Comparison of ENCODE assay signal across 27 mouse cellular contexts in genomic region chr5:35417707-35418106, GRCm38 (mm10). TPM values are rescaled to one million over a fixed set of nuclear protein-coding genes. Genes with fewer than 3 reads are reported as not detected.
A peak's percentile ranks its signal among the peaks of the same experiment; 100 is the strongest.
DNase-seq lines count a peak whose midpoint lies in the region; ATAC-seq and TF ChIP-seq lines count a peak whose summit lies in the region.
"Had no signal": no experiment of that assay in that cellular context is flagged by ENCODE, and none has a peak within 500 bp of the region (broad histone marks: within the 10 kb centered on the region; RNA-seq: fewer than 3 reads in every experiment).

No protein-coding gene starts in this region.

- no peak overlapping the region for H3K4me2 ChIP-seq in midbrain, embryonic 11.5 days
- no peak overlapping the region for H3K4me2 ChIP-seq in liver, postnatal 0 days (ENCODE audit: low read depth, low read length)
- H3K4me2 ChIP-seq: embryonic facial prominence, embryonic 13.5 days; forebrain, embryonic 12.5 days; forebrain, embryonic 15.5 days; heart, embryonic 12.5 days; heart, embryonic 15.5 days; hindbrain, embryonic 14.5 days; intestine, embryonic 15.5 days had no signal

- no peaks in the 10 kb centered on the region for H3K9me3 ChIP-seq in midbrain, embryonic 10.5 days (replicated peaks)
- H3K9me3 ChIP-seq in midbrain, embryonic 11.5 days (ENCODE audit: control insufficient read depth, low read length), result no peaks in the 10 kb centered on the region
- no peaks in the 10 kb centered on the region for H3K9me3 ChIP-seq in liver, postnatal 0 days (ENCODE audit: low read length)
- H3K9me3 ChIP-seq: embryonic facial prominence, embryonic 13.5 days; forebrain, embryonic 12.5 days; forebrain, embryonic 15.5 days; heart, embryonic 12.5 days; heart, embryonic 15.5 days; intestine, embryonic 15.5 days had no signal

- peaks cover 28% of the 10 kb centered on the region for H3K4me1 ChIP-seq in midbrain, embryonic 10.5 days
- H3K4me1 ChIP-seq in midbrain, embryonic 11.5 days (ENCODE audit: control insufficient read depth, insufficient read depth, low read length), result no peaks in the 10 kb centered on the region
- H3K4me1 ChIP-seq in liver, postnatal 0 days (ENCODE audit: insufficient read depth), result no peaks in the 10 kb centered on the region
- H3K4me1 ChIP-seq: forebrain, embryonic 15.5 days; heart, embryonic 12.5 days; heart, embryonic 15.5 days; intestine, embryonic 15.5 days had no signal

- TF ChIP-seq EP300 in liver, postnatal 0 days (IDR thresholded peaks at IDR 0.05; ENCODE audit: low read depth), result no peak

- no peaks in the 10 kb centered on the region for H3K36me3 ChIP-seq in midbrain, embryonic 10.5 days
- no peaks in the 10 kb centered on the region for H3K36me3 ChIP-seq in midbrain, embryonic 11.5 days (ENCODE audit: control insufficient read depth, insufficient read depth, low read length)
- no peaks in the 10 kb centered on the region for H3K36me3 ChIP-seq in liver, postnatal 0 days (replicated peaks; ENCODE audit: insufficient read depth, low read length)
- H3K36me3 ChIP-seq: embryonic facial prominence, embryonic 13.5 days; forebrain, embryonic 12.5 days; forebrain, embryonic 15.5 days; heart, embryonic 12.5 days; heart, embryonic 15.5 days; intestine, embryonic 15.5 days had no signal

- ATAC-seq in midbrain, embryonic 11.5 days (ENCODE audit: low FRiP score), result no peak
- no peak for ATAC-seq in liver, postnatal 0 days
- ATAC-seq: activated CD4-positive, CD25-positive, alpha-beta regulatory T cell, adult 4 months; CD4-positive, CD25-positive, alpha-beta regulatory T cell, adult 4 months; forebrain, embryonic 15.5 days; intestine, embryonic 15.5 days had no signal

- peaks cover 92% of the 10 kb centered on the region for H3K27me3 ChIP-seq in midbrain, embryonic 10.5 days (ENCODE audit: low read depth, poor library complexity, severe bottlenecking)
- H3K27me3 ChIP-seq in midbrain, embryonic 11.5 days (ENCODE audit: control insufficient read depth, insufficient read depth, low read length), result peaks cover 3% of the 10 kb centered on the region; the same call in 1 of the 2 replicates
- no peaks in the 10 kb centered on the region for H3K27me3 ChIP-seq in liver, postnatal 0 days (ENCODE audit: insufficient read depth, low read length)
- H3K27me3 ChIP-seq: forebrain, embryonic 15.5 days had no signal

- H3K4me3 ChIP-seq in midbrain, embryonic 10.5 days, result no peak overlapping the region
- no peak overlapping the region for H3K4me3 ChIP-seq in midbrain, embryonic 11.5 days (ENCODE audit: low read depth, low read length)
- no peak overlapping the region for H3K4me3 ChIP-seq in liver, postnatal 0 days (ENCODE audit: low read depth, low read length)
- H3K4me3 ChIP-seq: embryonic facial prominence, embryonic 13.5 days; erythroblast, embryonic 14.5 days; forebrain, embryonic 12.5 days; forebrain, embryonic 15.5 days; heart, embryonic 12.5 days; heart, embryonic 15.5 days; intestine, embryonic 15.5 days had no signal

- TF ChIP-seq CTCF in liver, postnatal 0 days (IDR thresholded peaks at IDR 0.05; ENCODE audit: low read depth), result no peak

- no peak overlapping the region for H3K9ac ChIP-seq in midbrain, embryonic 11.5 days (ENCODE audit: low read length)
- H3K9ac ChIP-seq in liver, postnatal 0 days (replicated peaks), result no peak overlapping the region
- H3K9ac ChIP-seq: embryonic facial prominence, embryonic 13.5 days; forebrain, embryonic 12.5 days; forebrain, embryonic 15.5 days; heart, embryonic 12.5 days; heart, embryonic 15.5 days; hindbrain, embryonic 14.5 days; intestine, embryonic 15.5 days had no signal

- H3K27ac ChIP-seq in midbrain, embryonic 10.5 days (replicated peaks), result no peak overlapping the region
- H3K27ac ChIP-seq in midbrain, embryonic 11.5 days (ENCODE audit: low read depth, low read length), result no peak overlapping the region
- H3K27ac ChIP-seq in liver, postnatal 0 days (ENCODE audit: low read depth), result no peak overlapping the region
- H3K27ac ChIP-seq: embryonic facial prominence, embryonic 13.5 days; forebrain, embryonic 12.5 days; forebrain, embryonic 15.5 days; heart, embryonic 15.5 days; hindbrain, embryonic 14.5 days; intestine, embryonic 15.5 days had no signal

- DNase-seq in midbrain, embryonic 10.5 days (ENCODE audit: low spot score), result peak; percentile 29
- DNase-seq in midbrain, embryonic 11.5 days (ENCODE audit: low spot score, missing footprints), result no peak
- DNase-seq in Muller cell, postnatal 12 days (ENCODE audit: inconsistent ontology term), result peak; percentile 54
- peak; percentile 68 for DNase-seq in embryo, embryonic 10.5 days (ENCODE audit: low spot score)
- DNase-seq in yolk sac, embryonic 10.5 days (ENCODE audit: low spot score), result peak; percentile 8
- DNase-seq in liver, postnatal 0 days, result no peak
- DNase-seq: adrenal gland, adult 8-10 months; adrenal gland, postnatal 25 days; cerebellum, adult 11-12 months; cerebellum, adult 8-10 months; cerebellum, postnatal 10 days; gastrocnemius, postnatal 25 days; heart, adult 18-20 months; heart, postnatal 10 days; heart, postnatal 36 days had no signal

- WGBS in midbrain, embryonic 10.5 days, result 47% methylated on average over 7 of the region's 7 CpGs
- 49% methylated on average over 7 of the region's 7 CpGs for WGBS in midbrain, embryonic 11.5 days
- WGBS in liver, postnatal 0 days (ENCODE audit: insufficient replicate concordance), result 57% methylated on average over 7 of the region's 7 CpGs

RNA-seq across cellular contexts. Expression of gene Hmx1, which starts 28.8 kb away (rescaled TPM):
- 0.14 and 0.99 TPM in 2 replicates for polyA plus RNA-seq in midbrain, embryonic 10.5 days (2016; fragmentation: Nextera tagmentation; extraction: Ambion mirVana)
- 0.10 TPM in 1 of 2 replicates, not detected in the other for polyA plus RNA-seq in midbrain, embryonic 11.5 days (2014; fragmentation: Nextera tagmentation; extraction: Ambion mirVana)
- polyA plus RNA-seq in liver, postnatal 0 days (2015; fragmentation: Nextera tagmentation; extraction: Ambion mirVana), result not detected in 2 replicates
- polyA plus RNA-seq: activated CD4-positive, CD25-positive, alpha-beta regulatory T cell, adult 4 months; C2C12; CD4-positive, CD25-positive, alpha-beta regulatory T cell, adult 4 months; erythroblast, embryonic 14.5 days; forebrain, embryonic 15.5 days; gonadal fat pad, adult 2 months; heart, embryonic 12.5 days; heart, embryonic 15.5 days; hindbrain, embryonic 14.5 days had no signal

Comparison
In these comparisons a context has a peak if more than half of its experiments do, and no peak if none do; other contexts are left out.
1. DNase-seq: peak in midbrain, embryonic 10.5 days (single experiment), Muller cell, postnatal 12 days (single experiment), embryo, embryonic 10.5 days (single experiment) and yolk sac, embryonic 10.5 days (single experiment); none in midbrain, embryonic 11.5 days (single experiment) and liver, postnatal 0 days (single experiment).